Mouse (Mus musculus) stomach, embryonic 15.5 days (tissue): ENCODE measurements at regions not wholly inside any gene's neighbourhood (a gene's known extent, or its start where the extent isn't known, plus 50 kb on each side); places are given as distances from the start of the nearest gene placed in this dataset.

ENCODE experiments used
- ATAC-seq: fragments of 200-750 bp; cut with Nextera tagmentation; 2 replicates; pipeline ENCODE4 v1.8.0; 2017; ENCODE audit warnings: low read depth, moderate number of reproducible peaks, moderate TSS enrichment; ENCODE audit not compliant: insufficient read depth, low FRiP score
- H3K27ac ChIP-seq: fragments of 300-500 bp; sonication (generic); 2 replicates; pipeline ENCODE4 v1.5.1; 2015; ENCODE audit warnings: mild to moderate bottlenecking, inconsistent platforms
- H3K27me3 ChIP-seq: fragments of 300-500 bp; sonication (generic); replicated peaks from 2 replicates; pipeline ENCODE4 v1.6.1; 2015; ENCODE audit warnings: inconsistent platforms
- H3K36me3 ChIP-seq: fragments of 300-500 bp; sonication (generic); 2 replicates; pipeline ENCODE4 v1.6.1; 2015; ENCODE audit warnings: inconsistent platforms
- H3K4me1 ChIP-seq: fragments of 300-500 bp; sonication (generic); 2 replicates; pipeline ENCODE4 v1.6.1; 2015; ENCODE audit warnings: inconsistent platforms
- H3K4me2 ChIP-seq: fragments of 300-500 bp; sonication (generic); 2 replicates; pipeline ENCODE4 v1.6.1; 2015; ENCODE audit warnings: mild to moderate bottlenecking, inconsistent platforms
- H3K4me3 ChIP-seq: fragments of 300-500 bp; sonication (generic); replicated peaks from 2 replicates; pipeline ENCODE4 v1.5.1; 2015; ENCODE audit warnings: inconsistent platforms
- H3K9ac ChIP-seq: fragments of 300-500 bp; sonication (generic); 2 replicates; pipeline ENCODE4 v1.6.1; 2015; ENCODE audit warnings: inconsistent platforms
- H3K9me3 ChIP-seq: fragments of 300-500 bp; sonication (generic); 2 replicates; pipeline ENCODE4 v1.6.1; 2016; ENCODE audit warnings: inconsistent platforms
- WGBS: fragments of 180-500 bp; shearing (Covaris S2); methylation state at CpG from one replicate; pipeline ENCODE4 v1.1.7; 2015; 5-methylcytosine and 5-hydroxymethylcytosine counted together

DNA sequence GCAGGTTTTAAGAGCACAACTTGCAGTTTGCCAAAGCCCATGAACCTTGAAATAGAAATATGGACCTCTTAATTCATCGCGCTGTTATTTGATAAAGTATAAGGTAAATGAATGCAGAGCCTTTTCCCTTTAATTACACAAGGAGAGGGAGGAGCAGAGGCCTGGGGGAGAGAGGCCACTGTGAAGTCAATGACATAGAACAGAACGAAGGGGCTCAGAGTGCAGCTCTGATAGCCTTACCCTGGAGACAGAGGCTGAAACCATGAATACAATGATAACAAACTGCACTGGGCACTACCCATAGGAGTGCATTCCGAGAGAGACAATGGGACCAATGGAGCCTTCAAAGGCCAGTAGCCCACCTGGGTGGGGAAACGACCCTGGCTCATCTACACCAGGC, 215.3 kb upstream of the Zmiz1 start:
- H3K9me3 ChIP-seq: no peaks in the 10 kb centered on the region
- H3K36me3 ChIP-seq: no peaks in the 10 kb centered on the region
- H3K27me3 ChIP-seq: no peaks in the 10 kb centered on the region
- ATAC-seq: no peak
- 47% methylated on average over 5 of the region's 5 CpGs for WGBS
- no peak overlapping the region for H3K4me3 ChIP-seq
- peak overlapping the region; percentile 45 for H3K27ac ChIP-seq
- peak overlapping the region; percentile 17 for H3K4me2 ChIP-seq
- H3K4me1 ChIP-seq: peaks cover 5% of the 10 kb centered on the region; the same call in 1 of the 2 replicates
- no peak overlapping the region for H3K9ac ChIP-seq

DNA sequence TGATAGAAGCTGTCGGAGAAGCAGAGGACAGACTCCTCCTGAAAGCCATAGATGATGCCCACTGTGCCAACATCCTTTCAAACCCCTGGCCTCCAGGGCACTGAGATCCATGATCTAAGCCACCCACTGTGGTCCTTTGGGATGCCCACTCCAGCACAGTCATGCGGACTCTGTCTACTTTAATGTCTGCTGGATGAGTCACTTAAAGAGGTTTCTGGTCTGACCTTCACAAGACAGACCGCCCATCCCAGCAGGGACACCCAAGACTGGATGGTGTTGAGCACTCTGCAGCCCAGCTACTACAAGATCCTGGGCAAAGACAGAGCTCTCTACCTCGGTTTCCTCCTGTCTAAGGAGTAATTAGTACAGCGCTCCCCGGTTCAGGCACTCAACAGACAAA, 214.1 kb upstream of the Zmiz1 start:
- Histone ChIP-seq H3K9ac (no peak overlapping the region), H3K36me3 (no peaks in the 10 kb centered on the region), H3K9me3 (no peaks in the 10 kb centered on the region), H3K4me2 (no peak overlapping the region), H3K27me3 (no peaks in the 10 kb centered on the region), H3K27ac (no peak overlapping the region), H3K4me1 (peaks cover 5% of the 10 kb centered on the region; the same call in 1 of the 2 replicates), H3K4me3 (no peak overlapping the region)
- no peak for ATAC-seq
- WGBS: 94% methylated on average over 6 of the region's 6 CpGs

DNA sequence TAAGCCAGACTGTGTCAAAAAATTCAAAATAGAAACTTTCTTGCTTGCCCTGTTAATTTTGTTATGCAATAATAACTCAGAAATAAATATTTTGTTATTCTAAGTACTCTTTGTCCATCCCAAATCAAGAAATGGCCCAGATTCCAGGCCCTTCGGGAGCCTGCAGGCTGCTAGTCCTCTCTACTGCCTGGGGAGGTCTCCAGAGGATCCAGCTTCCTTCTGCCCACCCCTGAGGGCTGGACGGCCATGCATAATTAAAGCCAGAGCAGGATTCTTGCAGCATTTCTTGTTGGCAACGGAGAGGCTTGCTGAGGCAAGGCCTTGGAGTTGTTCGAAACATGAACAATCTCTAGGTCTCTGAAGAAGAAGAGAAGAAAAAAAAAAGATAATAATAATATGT, 213.3 kb upstream of the Zmiz1 start:
- Histone ChIP-seq H3K36me3 (no peaks in the 10 kb centered on the region), H3K9me3 (no peaks in the 10 kb centered on the region), H3K4me2 (no peak overlapping the region), H3K4me1 (peaks cover 5% of the 10 kb centered on the region; the same call in 1 of the 2 replicates), H3K9ac (no peak overlapping the region), H3K27ac (no peak overlapping the region), H3K27me3 (no peaks in the 10 kb centered on the region), H3K4me3 (no peak overlapping the region)
- 67% methylated on average over 4 of the region's 4 CpGs for WGBS
- ATAC-seq: no peak

DNA sequence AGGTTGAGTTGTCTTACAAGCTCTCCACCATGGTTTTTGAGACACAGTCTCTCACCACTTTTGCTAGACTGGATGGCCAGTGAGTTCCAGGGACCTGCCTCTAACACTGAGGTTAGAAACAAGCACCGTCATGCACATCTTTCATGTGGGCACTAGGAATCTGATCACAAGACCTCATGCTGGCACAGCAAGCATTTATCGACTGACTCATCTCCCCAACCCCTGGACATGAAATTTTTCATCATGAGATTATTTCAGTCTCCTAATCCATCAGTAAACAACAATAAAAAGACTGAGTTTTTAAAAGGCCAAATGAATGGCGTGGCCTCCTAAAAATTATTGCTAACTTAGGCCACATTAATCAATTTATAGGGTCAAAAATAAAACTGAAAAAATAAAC, 210.0 kb upstream of the Zmiz1 start:
- Histone ChIP-seq H3K9me3 (no peaks in the 10 kb centered on the region), H3K4me1 (no peaks in the 10 kb centered on the region), H3K4me3 (no peak overlapping the region), H3K27me3 (no peaks in the 10 kb centered on the region), H3K36me3 (no peaks in the 10 kb centered on the region), H3K4me2 (no peak overlapping the region), H3K9ac (no peak overlapping the region), H3K27ac (no peak overlapping the region)
- 83% methylated on average over 3 of the region's 3 CpGs for WGBS
- ATAC-seq: no peak

DNA sequence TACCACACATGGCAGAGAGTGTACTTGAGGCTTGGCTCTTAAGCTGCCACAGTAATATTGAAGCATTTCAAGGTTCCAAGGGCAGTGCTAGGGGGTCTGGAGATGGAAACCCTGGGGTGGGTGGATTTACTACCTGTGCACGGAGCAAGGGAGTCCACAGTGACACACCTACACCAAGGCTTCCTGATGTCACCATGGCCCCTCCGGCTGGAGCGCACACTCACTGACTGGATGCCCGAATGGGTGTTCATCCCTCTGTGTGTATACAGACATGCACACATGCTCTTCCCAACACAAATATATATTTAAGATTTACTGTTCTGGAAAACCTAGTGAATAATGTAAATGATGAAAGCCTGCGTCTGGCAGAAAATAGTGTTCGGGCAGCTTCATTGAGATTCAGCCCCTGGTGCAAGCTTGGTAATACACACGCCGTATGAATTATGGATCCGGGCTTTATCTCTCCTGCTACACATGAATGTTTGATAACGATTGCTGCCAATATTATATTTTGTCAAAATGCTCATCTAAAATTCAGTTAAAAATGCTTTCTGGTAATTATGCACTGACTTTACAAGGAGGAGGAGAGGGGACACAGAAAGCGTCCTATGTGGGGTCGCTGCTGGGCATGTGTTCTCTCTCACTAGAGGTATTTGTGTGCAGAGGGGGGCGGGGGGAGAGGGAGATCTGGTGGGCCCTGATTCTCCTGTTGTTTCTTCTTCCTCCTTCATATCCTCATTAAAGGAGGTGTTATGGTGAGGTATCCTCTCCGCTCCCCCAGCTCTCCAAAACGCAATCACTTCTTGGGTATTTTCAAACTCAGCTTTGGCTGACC, 205.8 kb upstream of the Zmiz1 start:
- H3K9ac ChIP-seq: no peak overlapping the region
- H3K4me2 ChIP-seq: no peak overlapping the region
- ATAC-seq: no peak
- 88% methylated on average over 15 of the region's 15 CpGs for WGBS
- no peaks in the 10 kb centered on the region for H3K4me1 ChIP-seq
- H3K36me3 ChIP-seq: no peaks in the 10 kb centered on the region
- no peaks in the 10 kb centered on the region for H3K9me3 ChIP-seq
- H3K27me3 ChIP-seq: no peaks in the 10 kb centered on the region
- no peak overlapping the region for H3K27ac ChIP-seq
- no peak overlapping the region for H3K4me3 ChIP-seq

DNA sequence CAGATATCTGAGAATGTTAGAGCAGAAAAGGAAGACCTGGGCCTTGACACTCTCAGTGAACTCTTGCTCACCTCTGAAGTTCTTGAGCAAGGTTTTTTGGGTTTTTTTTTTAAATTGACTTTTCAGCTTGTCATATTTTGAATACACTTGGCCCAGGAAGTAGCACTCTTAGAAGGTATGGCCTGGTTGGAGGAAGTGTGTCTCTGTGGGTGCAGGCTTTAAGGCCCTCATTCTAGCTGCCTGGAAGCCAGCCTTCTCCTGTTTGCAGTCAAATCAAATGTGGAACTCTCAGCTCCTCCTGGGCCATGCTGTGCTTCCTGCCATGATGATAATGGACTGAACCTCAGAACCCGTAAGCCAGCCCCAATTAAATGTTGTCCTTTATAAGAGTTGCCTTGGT, 195.9 kb upstream of the Zmiz1 start:
- no peaks in the 10 kb centered on the region for H3K27me3 ChIP-seq
- no peak overlapping the region for H3K4me3 ChIP-seq
- H3K4me2 ChIP-seq: no peak overlapping the region
- no peaks in the 10 kb centered on the region for H3K36me3 ChIP-seq
- no peak overlapping the region for H3K27ac ChIP-seq
- ATAC-seq: no peak
- no peaks in the 10 kb centered on the region for H3K9me3 ChIP-seq
- H3K9ac ChIP-seq: no peak overlapping the region
- 93% methylated on average over 1 of the region's 1 CpGs for WGBS
- H3K4me1 ChIP-seq: peaks cover 2% of the 10 kb centered on the region

DNA sequence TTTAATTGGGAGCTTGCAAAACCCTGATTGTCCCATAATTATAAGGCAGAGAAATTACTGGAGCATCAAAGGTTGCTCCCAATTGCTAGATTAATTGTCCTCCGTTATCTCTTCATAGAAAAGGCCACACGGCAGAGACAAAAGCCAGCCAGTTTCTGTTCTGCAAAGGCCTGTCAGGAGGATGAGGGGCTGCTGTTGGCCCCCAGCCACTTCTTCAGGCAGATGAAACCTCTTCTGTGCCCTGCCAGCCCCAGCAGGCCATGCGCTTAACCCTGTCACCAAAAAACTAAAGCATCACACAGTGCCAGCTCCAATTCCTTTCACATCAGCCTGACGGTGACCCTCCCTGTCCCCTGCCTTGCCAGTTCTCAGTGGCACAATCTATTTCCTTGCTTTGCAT, 192.1 kb upstream of the Zmiz1 start:
- no peak overlapping the region for H3K27ac ChIP-seq

DNA sequence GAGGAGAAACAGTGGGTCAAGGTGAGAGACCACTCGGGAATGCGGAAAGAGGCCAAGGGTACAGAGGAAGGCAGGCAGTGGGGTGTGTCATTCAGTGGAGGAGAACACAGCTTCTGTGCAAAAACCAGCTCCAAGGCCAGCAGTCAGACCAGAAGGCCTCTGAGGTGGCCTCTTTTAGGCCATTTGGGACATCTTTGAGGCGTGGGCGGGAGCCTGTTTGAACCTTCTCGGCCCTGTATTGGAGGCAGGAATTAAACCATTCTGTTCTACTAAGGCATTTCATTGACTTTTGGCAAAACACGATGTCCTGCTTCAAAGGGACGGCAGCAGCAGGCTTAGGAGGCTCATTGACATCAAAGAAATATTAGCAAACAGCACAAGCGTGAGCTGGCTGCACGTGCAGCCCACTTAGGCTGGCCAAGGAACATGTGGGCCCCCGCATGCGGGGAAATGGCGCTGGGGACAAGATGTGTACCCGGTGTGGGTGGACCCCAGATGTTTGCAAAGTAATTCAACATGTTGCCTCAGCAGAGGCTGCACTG, 190.8 kb upstream of the Zmiz1 start:
- H3K4me2 ChIP-seq: no peak overlapping the region
- H3K27me3 ChIP-seq: no peaks in the 10 kb centered on the region
- H3K9me3 ChIP-seq: no peaks in the 10 kb centered on the region
- ATAC-seq: no peak
- H3K27ac ChIP-seq: no peak overlapping the region
- peaks cover 5% of the 10 kb centered on the region for H3K4me1 ChIP-seq
- H3K4me3 ChIP-seq: no peak overlapping the region
- H3K36me3 ChIP-seq: no peaks in the 10 kb centered on the region
- WGBS: 61% methylated on average over 13 of the region's 13 CpGs
- H3K9ac ChIP-seq: no peak overlapping the region

More for the DNA sequence above, 192.1 kb upstream of the Zmiz1 start:
- H3K27me3 ChIP-seq: no peaks in the 10 kb centered on the region
- H3K36me3 ChIP-seq: no peaks in the 10 kb centered on the region
- no peak overlapping the region for H3K9ac ChIP-seq
- no peak for ATAC-seq
- H3K4me2 ChIP-seq: no peak overlapping the region
- H3K4me1 ChIP-seq: peaks cover 5% of the 10 kb centered on the region
- WGBS: 72% methylated on average over 4 of the region's 4 CpGs
- no peak overlapping the region for H3K4me3 ChIP-seq
- no peaks in the 10 kb centered on the region for H3K9me3 ChIP-seq

DNA sequence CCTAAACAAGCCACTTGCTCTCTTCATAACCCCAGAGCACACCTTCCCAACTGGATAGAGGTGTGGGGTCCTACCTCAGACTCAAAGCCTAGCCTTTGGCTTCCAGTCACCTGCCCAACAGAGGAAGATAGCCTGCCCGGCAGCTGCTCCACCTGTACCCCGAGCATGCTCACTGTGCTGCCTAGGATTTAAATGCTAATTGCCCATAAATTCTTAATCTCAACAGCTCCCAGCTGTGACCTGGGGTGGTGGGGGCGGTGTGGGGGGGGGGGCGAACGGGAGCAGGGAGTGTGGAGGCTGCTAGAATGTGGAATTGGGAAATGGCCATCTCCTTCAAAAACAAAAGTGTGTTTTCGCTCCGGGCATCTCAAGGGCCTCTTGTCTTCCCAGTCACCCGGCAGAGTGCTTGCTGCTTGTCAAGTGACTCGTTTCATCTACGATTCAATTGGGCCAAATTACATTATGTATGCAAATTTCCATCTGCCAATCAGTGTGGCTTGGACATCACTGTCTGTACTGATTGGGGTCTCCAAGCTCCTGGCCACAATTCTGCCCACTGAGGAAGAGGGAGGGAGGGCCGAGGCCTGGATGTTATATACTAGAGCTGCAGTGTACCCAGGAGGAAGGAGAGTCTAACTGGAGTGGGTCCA, 188.6 kb upstream of the Zmiz1 start:
- H3K4me2 ChIP-seq: no peak overlapping the region
- H3K27ac ChIP-seq: no peak overlapping the region
- H3K9ac ChIP-seq: no peak overlapping the region
- no peak for ATAC-seq
- H3K9me3 ChIP-seq: no peaks in the 10 kb centered on the region
- peaks cover 5% of the 10 kb centered on the region for H3K4me1 ChIP-seq
- no peak overlapping the region for H3K4me3 ChIP-seq
- no peaks in the 10 kb centered on the region for H3K27me3 ChIP-seq
- no peaks in the 10 kb centered on the region for H3K36me3 ChIP-seq
- 56% methylated on average over 11 of the region's 11 CpGs for WGBS

DNA sequence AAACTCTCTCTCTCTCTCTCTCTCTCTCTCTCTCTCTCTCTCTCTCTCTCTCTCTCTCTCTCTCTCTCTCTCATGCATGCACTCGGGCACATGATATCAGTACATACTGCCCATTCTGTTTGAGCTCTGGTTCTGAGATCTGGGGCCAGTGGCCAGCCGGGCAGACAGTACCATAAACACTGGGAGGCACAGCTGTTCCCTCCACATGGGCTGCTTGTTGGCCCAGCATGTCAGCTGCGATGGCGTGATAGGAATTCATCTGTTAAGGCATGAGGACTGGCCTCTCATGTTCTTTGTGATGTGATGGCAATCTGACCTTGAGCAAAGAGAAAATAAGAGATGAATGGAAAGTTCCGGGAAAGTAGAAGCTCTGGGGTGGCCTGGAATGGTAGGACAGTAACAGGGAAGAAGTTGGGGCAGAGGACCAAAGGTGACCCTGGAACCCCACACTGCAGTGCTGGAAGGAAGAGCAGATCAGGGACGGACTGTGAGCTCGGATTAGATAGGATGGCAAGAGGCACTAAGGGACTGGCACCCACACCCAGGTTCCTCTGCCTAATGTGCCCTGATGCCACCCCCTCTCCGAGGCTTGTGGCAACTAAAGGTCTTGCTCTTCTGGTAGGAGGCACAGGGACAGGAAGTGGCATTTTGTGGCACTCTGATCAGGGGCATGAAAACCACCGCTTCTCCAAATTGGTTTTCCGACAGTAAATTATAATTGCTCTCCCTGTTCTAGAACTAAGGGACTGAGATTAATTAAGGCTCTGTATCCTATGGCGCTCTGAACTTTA, 186.4 kb upstream of the Zmiz1 start:
- Histone ChIP-seq H3K4me1 (peaks cover 5% of the 10 kb centered on the region), H3K36me3 (no peaks in the 10 kb centered on the region), H3K27me3 (no peaks in the 10 kb centered on the region), H3K27ac (no peak overlapping the region), H3K4me2 (no peak overlapping the region), H3K4me3 (no peak overlapping the region), H3K9ac (no peak overlapping the region), H3K9me3 (no peaks in the 10 kb centered on the region)
- ATAC-seq: no peak
- WGBS: 65% methylated on average over 11 of the region's 11 CpGs

DNA sequence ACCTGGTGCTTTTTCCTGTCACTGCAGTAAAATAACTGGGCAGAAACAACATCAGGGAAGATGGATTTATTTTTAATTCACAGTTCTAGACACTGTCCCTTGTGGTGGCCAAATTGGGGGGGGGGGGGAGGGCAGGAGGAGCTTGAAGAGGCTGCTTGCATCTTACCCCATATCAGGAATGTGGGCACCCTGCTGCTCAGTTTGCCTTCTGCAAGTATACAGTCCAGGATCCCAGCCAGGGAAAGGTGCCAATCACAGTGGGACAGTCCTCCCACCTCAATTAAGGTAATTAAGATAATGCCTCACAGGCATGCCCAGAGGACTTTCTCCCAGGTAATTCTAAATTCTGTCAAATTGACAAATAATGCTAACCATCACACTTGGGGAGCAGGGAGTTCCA, 179.2 kb upstream of the Zmiz1 start:
- no peaks in the 10 kb centered on the region for H3K36me3 ChIP-seq
- no peaks in the 10 kb centered on the region for H3K9me3 ChIP-seq
- H3K9ac ChIP-seq: no peak overlapping the region
- no peak overlapping the region for H3K4me2 ChIP-seq
- no peak overlapping the region for H3K27ac ChIP-seq
- no peaks in the 10 kb centered on the region for H3K27me3 ChIP-seq
- no peak for ATAC-seq
- H3K4me1 ChIP-seq: no peaks in the 10 kb centered on the region
- H3K4me3 ChIP-seq: no peak overlapping the region

DNA sequence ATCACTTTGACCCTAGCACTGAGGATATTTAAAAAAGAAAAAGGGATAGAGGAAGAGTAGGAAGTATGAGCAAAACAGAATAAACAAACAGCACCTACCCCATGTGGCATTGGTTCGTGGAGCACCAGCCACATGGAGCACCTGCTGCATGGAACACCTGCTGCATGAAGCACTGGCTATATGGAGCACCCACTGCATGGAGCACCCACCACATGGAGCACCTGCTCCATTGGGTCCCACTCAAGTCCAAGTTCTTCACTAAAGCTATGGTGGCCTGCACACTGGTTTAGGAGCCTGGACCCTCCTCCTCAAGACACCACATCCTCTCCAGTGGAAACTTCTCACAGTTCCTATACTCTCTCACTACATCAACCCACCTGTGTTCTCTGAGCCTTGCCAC, 166.4 kb upstream of the Zmiz1 start:
- Histone ChIP-seq H3K4me3 (no peak overlapping the region), H3K27ac (no peak overlapping the region), H3K9me3 (no peaks in the 10 kb centered on the region), H3K36me3 (no peaks in the 10 kb centered on the region), H3K4me1 (no peaks in the 10 kb centered on the region), H3K27me3 (no peaks in the 10 kb centered on the region), H3K9ac (no peak overlapping the region), H3K4me2 (no peak overlapping the region)
- WGBS: 60% methylated on average over 1 of the region's 1 CpGs
- no peak for ATAC-seq
